Mouse (Mus musculus): ENCODE measurements around the gene Ttc3.

GRCm38 (mm10) chr16:94347080-94347731 lies 23.2 kb upstream of the Ttc3 start:
- no peak for TF ChIP-seq CTCF (IDR thresholded peaks at IDR 0.05; ENCODE audit: low read depth)
- no peak for TF ChIP-seq EP300 (IDR thresholded peaks at IDR 0.05; ENCODE audit: low read depth)
